In genomic region chrX:49096249-49096648, GRCm38 (mm10) we compare ENCODE assay signal across 19 mouse cellular contexts.
DNase-seq lines count a peak whose midpoint lies in the region; ATAC-seq lines count a peak whose summit lies in the region.
"Had no signal": no experiment of that assay in that cellular context is flagged by ENCODE, and none has a peak within 500 bp of the region (broad histone marks: within the 10 kb centered on the region; RNA-seq: fewer than 3 reads in every experiment).

No protein-coding gene starts in this region.

- no peak overlapping the region for H3K4me2 ChIP-seq in hindbrain, embryonic 12.5 days (replicated peaks)
- H3K4me2 ChIP-seq in hindbrain, embryonic 16.5 days (ENCODE audit: low read length) = no peak overlapping the region
- H3K4me2 ChIP-seq in forebrain, embryonic 14.5 days (ENCODE audit: low read length) = no peak overlapping the region
- no peak overlapping the region for H3K4me2 ChIP-seq in neural tube, embryonic 11.5 days (ENCODE audit: low read depth)
- H3K4me2 ChIP-seq: liver, embryonic 12.5 days; lung, embryonic 14.5 days; stomach, embryonic 15.5 days had no signal

- no peaks in the 10 kb centered on the region for H3K9me3 ChIP-seq in hindbrain, embryonic 12.5 days (replicated peaks)
- H3K9me3 ChIP-seq in hindbrain, embryonic 16.5 days (ENCODE audit: control insufficient read depth, low read length) = no peaks in the 10 kb centered on the region
- no peaks in the 10 kb centered on the region for H3K9me3 ChIP-seq in forebrain, embryonic 14.5 days (replicated peaks; ENCODE audit: control insufficient read depth, low read length)
- no peaks in the 10 kb centered on the region for H3K9me3 ChIP-seq in neural tube, embryonic 11.5 days (ENCODE audit: control insufficient read depth, low read length)
- H3K9me3 ChIP-seq: liver, embryonic 12.5 days; stomach, embryonic 15.5 days had no signal

- H3K27ac ChIP-seq in hindbrain, embryonic 12.5 days = no peak overlapping the region
- H3K27ac ChIP-seq in hindbrain, embryonic 16.5 days (ENCODE audit: low read depth, low read length) = no peak overlapping the region
- H3K27ac ChIP-seq in forebrain, embryonic 14.5 days (ENCODE audit: low read depth, low read length) = no peak overlapping the region
- H3K27ac ChIP-seq in neural tube, embryonic 11.5 days (ENCODE audit: low read depth, low read length) = no peak overlapping the region
- H3K27ac ChIP-seq: liver, embryonic 12.5 days; stomach, embryonic 15.5 days had no signal

- peak; percentile 44 for DNase-seq in embryo, embryonic 11 days
- peak; percentile 46 for DNase-seq in forebrain, embryonic 14.5 days (ENCODE audit: low spot score)
- peak; percentile 47 for DNase-seq in neural tube, embryonic 11.5 days (ENCODE audit: low spot score)
- DNase-seq in thymus, postnatal 0 days (ENCODE audit: low spot score) = no peak
- no peak for DNase-seq in kidney, postnatal 25 days
- DNase-seq: adrenal gland, postnatal 10 days; B cell, adult 2 months; cerebellum, adult 18-20 months; gastrocnemius, postnatal 25 days; kidney, adult 8-10 months; left cerebral cortex, postnatal 4 days; lung, embryonic 14.5 days; lung, postnatal 4 days; thymus, adult 2 months had no signal

- H3K9ac ChIP-seq in hindbrain, embryonic 12.5 days = no peak overlapping the region
- no peak overlapping the region for H3K9ac ChIP-seq in hindbrain, embryonic 16.5 days (ENCODE audit: low read depth, low read length)
- H3K9ac ChIP-seq in forebrain, embryonic 14.5 days (ENCODE audit: low read length) = no peak overlapping the region
- H3K9ac ChIP-seq in neural tube, embryonic 11.5 days (ENCODE audit: low read length) = no peak overlapping the region
- H3K9ac ChIP-seq: liver, embryonic 12.5 days; lung, embryonic 14.5 days; stomach, embryonic 15.5 days had no signal

- peak; percentile 72 for ATAC-seq in hindbrain, embryonic 12.5 days (ENCODE audit: low FRiP score)
- ATAC-seq in hindbrain, embryonic 16.5 days = no peak
- ATAC-seq in forebrain, embryonic 14.5 days = peak; percentile 63; the same call in 1 of the 2 replicates
- no peak for ATAC-seq in neural tube, embryonic 11.5 days (ENCODE audit: insufficient read depth, low FRiP score, low TSS enrichment)
- no peak for ATAC-seq in erythroid progenitor cell, adult 5-6 weeks (replicated peaks; ENCODE audit: low FRiP score, poor library complexity, severe bottlenecking)
- ATAC-seq: liver, embryonic 12.5 days had no signal

- no peak overlapping the region for H3K4me3 ChIP-seq in hindbrain, embryonic 12.5 days
- H3K4me3 ChIP-seq in hindbrain, embryonic 16.5 days (ENCODE audit: low read length) = no peak overlapping the region
- H3K4me3 ChIP-seq in forebrain, embryonic 14.5 days (ENCODE audit: low read depth, low read length) = no peak overlapping the region
- H3K4me3 ChIP-seq in neural tube, embryonic 11.5 days (ENCODE audit: low read depth, low read length) = no peak overlapping the region
- H3K4me3 ChIP-seq: liver, embryonic 12.5 days; stomach, embryonic 15.5 days had no signal

- no peaks in the 10 kb centered on the region for H3K27me3 ChIP-seq in hindbrain, embryonic 12.5 days
- no peaks in the 10 kb centered on the region for H3K27me3 ChIP-seq in hindbrain, embryonic 16.5 days (replicated peaks; ENCODE audit: control insufficient read depth, insufficient read depth, low read length)
- H3K27me3 ChIP-seq in forebrain, embryonic 14.5 days (replicated peaks; ENCODE audit: control insufficient read depth, insufficient read depth, low read length) = no peaks in the 10 kb centered on the region
- H3K27me3 ChIP-seq in neural tube, embryonic 11.5 days (ENCODE audit: control insufficient read depth, insufficient read depth, low read length) = no peaks in the 10 kb centered on the region
- H3K27me3 ChIP-seq: liver, embryonic 12.5 days; stomach, embryonic 15.5 days had no signal

- H3K36me3 ChIP-seq in hindbrain, embryonic 12.5 days = no peaks in the 10 kb centered on the region
- H3K36me3 ChIP-seq in hindbrain, embryonic 16.5 days (ENCODE audit: control insufficient read depth, insufficient read depth, low read length) = no peaks in the 10 kb centered on the region
- no peaks in the 10 kb centered on the region for H3K36me3 ChIP-seq in forebrain, embryonic 14.5 days (ENCODE audit: control insufficient read depth, insufficient read depth, low read length)
- H3K36me3 ChIP-seq in neural tube, embryonic 11.5 days (ENCODE audit: control insufficient read depth, insufficient read depth, low read length) = no peaks in the 10 kb centered on the region
- H3K36me3 ChIP-seq: liver, embryonic 12.5 days; stomach, embryonic 15.5 days had no signal

- WGBS in hindbrain, embryonic 12.5 days = 37% methylated on average over 2 of the region's 2 CpGs
- 41% methylated on average over 2 of the region's 2 CpGs for WGBS in hindbrain, embryonic 16.5 days
- WGBS in forebrain, embryonic 14.5 days = 45% methylated on average over 2 of the region's 2 CpGs
- WGBS in neural tube, embryonic 11.5 days = 37% methylated on average over 2 of the region's 2 CpGs

- H3K4me1 ChIP-seq in hindbrain, embryonic 12.5 days = 0 out of 2 replicates have a peak, but pooled peaks cover 3% of the 10 kb centered on the region
- H3K4me1 ChIP-seq in hindbrain, embryonic 16.5 days (ENCODE audit: control insufficient read depth, insufficient read depth, low read depth, low read length) = no peaks in the 10 kb centered on the region
- 0 out of 2 replicates have a peak, but pooled peaks cover 2% of the 10 kb centered on the region for H3K4me1 ChIP-seq in forebrain, embryonic 14.5 days (ENCODE audit: control insufficient read depth, insufficient read depth, low read length)
- H3K4me1 ChIP-seq in neural tube, embryonic 11.5 days (ENCODE audit: control insufficient read depth, insufficient read depth, low read length) = no peaks in the 10 kb centered on the region
- H3K4me1 ChIP-seq: liver, embryonic 12.5 days; stomach, embryonic 15.5 days had no signal

Comparison
In these comparisons a context has a peak if more than half of its experiments do, and no peak if none do; other contexts are left out.
1. ATAC-seq: peak in hindbrain, embryonic 12.5 days (single experiment) and forebrain, embryonic 14.5 days (single experiment); none in hindbrain, embryonic 16.5 days (single experiment), neural tube, embryonic 11.5 days (single experiment) and erythroid progenitor cell, adult 5-6 weeks (single experiment).
2. DNase-seq: peak in embryo, embryonic 11 days (single experiment), forebrain, embryonic 14.5 days (single experiment) and neural tube, embryonic 11.5 days (single experiment); none in thymus, postnatal 0 days (single experiment) and kidney, postnatal 25 days (0 of 2).